Mouse (Mus musculus) layer of hippocampus, postnatal 10 days (tissue): Measurements from ENCODE around the gene P3h1. TPM values are rescaled to one million over a fixed set of nuclear protein-coding genes. Genes with fewer than 3 reads are reported as not detected.

Source experiments
- DNase-seq, 2 experiments: peaks; one replicate each; pipeline ENCODE4 v3.0.0; 2021; ENCODE audit warnings: low spot score in 2 of 2
- long read RNA-seq: library from polyadenylated mRNA; stranded (forward); transcript quantifications from one replicate; pipeline ENCODE4 v2.0.0, GENCODE M21; 2023
- total RNA-seq, 2 experiments: library from RNA; stranded (reverse); gene quantifications; 2 replicates each; pipeline ENCODE4 v1.2.3; 2021

The P3h1 gene
- 10 to 100 TPM in 1 of 2 experiments, 1 to 10 TPM in 1; 10.0 to 10.3 TPM for total RNA-seq
- long read RNA-seq, transcript P3h1-204 (15 exons, 3,188 nt): major isoform, 9 of 12 reads
- long read RNA-seq, partial matches to known transcripts: 1 of 12 reads
- long read RNA-seq, other reads (novel, unspliced or antisense): 2 of 12 reads

DNA sequence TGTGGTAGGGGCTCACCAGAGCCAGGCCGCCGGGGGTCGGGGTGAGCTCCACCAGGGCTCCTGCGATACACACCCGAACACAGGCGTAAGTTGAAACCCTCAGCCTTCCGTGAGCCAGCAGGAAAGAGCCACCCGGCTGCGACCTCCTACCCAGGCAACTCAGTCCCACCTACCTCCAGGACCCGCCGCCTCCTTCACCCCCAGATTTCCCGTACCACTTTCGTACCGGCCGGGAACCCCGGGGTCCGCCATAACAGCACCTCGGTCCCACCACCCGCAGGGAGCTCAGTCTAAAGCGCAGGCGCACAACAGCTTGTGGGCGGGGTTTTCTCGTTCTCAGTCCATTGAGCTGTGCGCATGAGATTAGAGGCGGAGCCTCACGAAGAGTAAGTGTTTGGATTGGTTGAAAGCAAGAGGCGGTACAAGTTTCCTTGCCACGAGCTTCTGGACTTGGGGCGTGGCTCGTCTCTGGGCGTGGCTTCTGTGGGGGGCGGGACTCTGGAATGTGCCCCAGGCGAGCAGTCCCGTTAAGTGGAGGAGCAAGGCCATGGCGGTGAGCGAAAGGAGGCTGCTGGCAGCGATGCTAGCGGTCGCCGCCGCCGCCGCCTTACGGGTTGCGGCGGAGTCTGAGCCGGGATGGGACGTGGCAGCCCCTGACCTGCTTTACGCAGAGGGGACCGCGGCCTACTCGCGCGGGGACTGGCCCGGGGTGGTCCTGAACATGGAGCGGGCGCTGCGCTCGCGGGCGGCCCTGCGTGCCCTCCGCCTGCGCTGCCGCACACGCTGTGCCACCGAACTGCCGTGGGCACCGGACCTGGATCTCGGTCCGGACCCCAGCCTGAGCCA, at the start of gene P3h1, which contains the start of gene AU022252:
TSS of gene P3h1 (plus strand) at position 506 of the 846 bp plus-strand sequence.
TSS of gene AU022252 (minus strand) at position 303 of the 846 bp plus-strand sequence.
- DNase-seq: peak; percentile 97 to 99

DNA sequence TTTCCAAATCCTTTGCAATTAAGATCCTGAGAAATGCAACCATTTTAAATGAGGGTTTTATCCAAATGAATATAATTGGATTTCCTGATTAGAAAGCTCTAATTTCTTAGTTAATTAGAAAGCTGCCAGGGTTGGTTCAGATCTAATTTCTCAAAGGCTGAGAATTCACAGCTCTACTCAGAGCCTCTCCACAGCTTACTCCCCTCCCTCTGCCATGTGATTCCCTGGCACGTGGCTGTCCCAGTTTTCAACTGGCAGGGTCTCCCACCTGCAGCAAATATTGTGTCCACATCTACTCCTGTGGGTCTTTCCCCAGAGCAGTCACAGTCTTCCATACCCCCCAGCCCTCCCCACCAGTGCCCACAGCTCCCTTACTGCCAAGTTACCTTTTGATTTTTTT, 49.2 kb upstream of the P3h1 start:
- DNase-seq: no peak

DNA sequence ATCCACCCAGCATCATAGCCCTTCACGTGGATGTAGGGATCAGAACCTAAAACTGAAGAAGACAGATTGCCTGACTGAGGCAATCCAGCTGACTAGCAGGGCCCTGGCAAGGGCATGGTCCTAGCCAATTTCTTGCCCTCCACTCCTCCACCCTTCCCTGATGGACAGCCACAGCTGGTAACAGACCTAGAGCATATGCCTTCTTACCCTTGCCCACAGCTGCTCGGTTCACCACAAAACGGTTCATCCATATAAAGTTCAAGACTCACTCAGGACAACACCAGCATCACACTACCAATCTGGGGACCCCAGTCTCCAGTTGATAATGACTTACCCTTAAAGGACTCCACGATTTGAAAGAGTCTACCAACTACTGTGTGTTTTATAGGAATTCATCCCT, 46.9 kb upstream of the P3h1 start:
- no peak for DNase-seq

DNA sequence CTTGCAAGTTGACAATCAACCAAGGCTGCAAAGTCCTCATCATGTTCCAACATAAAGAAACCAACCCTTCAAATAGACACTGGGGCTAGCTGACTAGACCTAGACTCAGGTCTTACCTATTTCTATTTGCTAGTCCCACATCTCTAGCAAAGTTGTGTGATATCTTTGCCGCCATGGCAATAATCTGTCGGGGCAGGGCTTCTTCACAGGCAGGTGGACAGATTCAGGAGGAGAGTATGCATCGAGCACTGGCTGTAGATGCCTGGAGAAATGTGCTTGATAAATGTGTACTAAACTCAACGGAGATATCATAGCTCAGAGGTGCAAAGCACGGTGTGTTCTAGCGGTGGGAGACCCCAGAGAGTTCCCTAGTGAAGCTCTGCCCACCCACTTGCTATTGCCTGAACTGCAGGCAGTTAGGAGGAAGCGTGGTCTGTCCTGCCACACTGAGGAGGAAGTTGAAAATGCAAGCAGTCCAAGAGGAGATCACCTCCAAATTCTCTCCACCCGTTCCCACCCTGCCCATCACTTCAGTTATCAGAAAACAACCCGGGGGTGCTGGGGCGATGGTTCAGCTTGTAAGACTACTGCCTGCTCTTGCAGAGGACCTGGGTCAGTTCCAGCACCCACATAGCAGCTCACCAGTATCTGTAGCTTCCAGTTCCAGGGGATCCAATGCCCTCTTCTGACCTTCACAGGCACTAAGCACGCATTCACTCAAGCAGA, 44.5 kb upstream of the P3h1 start:
- peak in 1 of 2 experiments; percentile 34 for DNase-seq

DNA sequence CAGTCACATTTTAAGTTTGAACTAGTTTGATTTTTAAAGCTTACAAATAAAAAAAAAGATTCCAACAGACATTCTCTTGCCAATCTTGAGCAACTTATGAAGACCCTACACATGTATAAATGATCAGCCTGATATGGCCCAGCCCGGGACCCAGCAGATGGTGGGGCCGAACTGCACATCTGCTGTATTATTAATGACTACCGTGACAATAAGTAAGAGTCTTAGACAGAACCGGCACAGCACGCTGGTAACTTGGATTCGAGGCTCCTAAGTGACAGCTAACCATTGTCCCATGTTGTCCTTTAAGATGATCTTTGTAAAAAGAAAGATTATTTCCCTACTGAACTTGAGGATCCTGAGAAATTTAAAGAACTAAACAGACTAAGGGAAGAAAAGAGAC, 43.3 kb upstream of the P3h1 start:
- no peak for DNase-seq

DNA sequence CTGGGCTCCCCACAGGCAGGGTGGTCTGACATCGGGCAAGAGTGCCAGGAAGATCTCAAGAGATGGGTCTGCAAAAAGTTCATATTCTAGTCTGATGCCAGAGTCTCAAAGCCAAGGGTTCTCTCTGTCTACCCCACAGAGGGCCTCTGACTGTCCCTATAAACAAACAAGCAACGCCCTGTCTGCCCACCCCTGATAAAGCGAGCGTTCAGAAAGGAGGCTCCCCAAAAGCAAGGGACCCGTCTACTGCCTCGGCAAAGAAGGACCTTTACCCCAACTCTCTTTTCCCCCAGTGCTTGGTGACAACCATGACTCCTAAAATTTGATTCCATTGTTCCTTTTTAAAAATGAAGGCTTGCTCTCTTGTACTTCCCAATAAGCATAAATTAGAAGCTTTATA, 42.9 kb upstream of the P3h1 start, which contains the start of gene Ermap:
TSS of gene Ermap (minus strand) at position 148 of the 400 bp plus-strand sequence.
- no peak for DNase-seq

DNA sequence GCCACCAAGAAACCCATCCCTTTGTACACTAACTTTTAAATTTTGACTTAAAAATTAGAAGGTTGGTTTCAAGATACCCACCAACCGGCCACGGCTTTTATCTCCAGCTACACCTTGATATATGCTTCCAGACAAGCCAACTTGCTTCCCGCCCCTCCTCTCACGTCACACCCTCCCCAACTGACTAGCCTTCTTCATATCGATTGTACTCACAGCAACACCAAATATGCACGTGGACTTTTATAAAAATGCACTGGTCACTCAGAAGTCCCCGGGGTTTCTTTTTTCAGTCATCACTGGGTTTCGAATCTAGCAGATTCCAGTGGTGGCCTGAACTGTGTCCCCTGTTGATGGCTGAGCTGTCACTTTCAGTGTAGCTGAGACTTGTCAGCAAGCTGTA, 42.1 kb upstream of the P3h1 start:
- DNase-seq: no peak

DNA sequence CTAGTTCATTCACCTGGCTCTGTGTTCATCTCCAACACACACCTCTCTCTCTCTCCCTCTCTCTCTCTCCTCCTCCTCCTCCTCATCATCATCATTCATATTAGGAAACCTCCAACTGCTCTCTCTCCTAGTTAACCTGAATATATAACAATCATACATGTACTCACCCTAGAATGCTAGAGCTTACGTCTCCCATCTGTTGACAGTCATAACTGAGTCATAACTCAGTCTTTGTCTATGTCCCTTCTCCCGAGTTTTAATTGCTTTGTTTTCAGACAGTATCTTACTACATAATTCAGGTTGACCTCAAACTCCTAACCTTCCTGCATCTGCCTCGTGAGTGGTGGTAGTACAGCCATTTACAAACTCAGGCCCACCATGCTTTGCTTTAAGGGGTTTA, 41.4 kb upstream of the P3h1 start:
- DNase-seq: no peak

DNA sequence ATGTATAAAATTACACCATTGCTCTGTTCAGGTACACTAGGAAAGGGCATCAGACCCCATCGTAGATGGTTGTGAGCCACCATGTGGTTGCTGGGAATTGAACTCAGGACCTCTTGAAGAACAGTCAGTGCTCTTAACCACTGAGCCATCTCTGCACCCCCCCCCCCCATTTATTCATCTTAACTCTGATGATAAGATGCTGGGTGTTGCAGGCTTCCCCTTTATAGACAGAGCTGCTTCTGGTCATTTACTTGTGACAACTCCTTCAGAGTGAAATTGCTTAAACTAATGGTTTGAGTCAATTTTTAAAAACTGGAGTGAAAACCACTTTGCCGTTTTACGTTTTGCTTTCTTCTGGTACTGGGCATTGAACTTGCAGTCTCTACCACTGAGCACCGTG, 40.0 kb upstream of the P3h1 start:
- DNase-seq: no peak

DNA sequence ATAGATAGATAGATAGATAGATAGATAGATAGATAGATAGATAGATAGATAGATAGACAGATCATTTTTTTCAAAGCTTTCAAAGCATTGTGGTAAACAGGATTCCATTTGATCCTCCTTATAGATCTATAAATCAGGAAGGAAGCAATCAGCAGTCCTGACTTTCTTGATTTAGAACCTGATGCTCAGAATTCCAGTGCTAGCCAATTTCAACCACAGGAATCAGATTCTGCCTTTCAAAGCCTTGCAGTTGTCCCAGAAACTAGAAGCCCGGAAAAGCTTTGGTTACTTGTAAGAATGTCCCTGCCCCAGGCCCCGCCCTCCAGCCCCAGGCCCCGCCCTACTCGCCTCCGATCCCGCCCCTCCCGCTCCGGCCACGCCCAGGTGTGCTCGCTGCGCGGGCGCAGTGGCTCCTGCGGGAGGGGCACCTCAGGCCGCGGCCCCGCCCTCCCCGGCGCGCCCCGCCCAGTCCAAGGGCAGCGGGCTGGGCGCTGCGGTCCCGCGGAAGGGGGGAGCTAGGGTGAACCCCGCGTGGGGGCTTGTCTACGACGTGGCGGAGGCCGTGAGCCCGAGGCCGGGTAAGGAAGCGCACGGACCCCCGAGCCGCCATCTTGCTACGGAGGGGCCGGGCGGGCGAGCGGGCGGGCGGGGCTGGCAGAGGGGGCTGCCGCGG, 37.7 kb upstream of the P3h1 start, which contains the start of gene Svbp:
TSS of gene Svbp (plus strand) at position 398 of the 673 bp plus-strand sequence.
- DNase-seq: peak; percentile 85 to 89

DNA sequence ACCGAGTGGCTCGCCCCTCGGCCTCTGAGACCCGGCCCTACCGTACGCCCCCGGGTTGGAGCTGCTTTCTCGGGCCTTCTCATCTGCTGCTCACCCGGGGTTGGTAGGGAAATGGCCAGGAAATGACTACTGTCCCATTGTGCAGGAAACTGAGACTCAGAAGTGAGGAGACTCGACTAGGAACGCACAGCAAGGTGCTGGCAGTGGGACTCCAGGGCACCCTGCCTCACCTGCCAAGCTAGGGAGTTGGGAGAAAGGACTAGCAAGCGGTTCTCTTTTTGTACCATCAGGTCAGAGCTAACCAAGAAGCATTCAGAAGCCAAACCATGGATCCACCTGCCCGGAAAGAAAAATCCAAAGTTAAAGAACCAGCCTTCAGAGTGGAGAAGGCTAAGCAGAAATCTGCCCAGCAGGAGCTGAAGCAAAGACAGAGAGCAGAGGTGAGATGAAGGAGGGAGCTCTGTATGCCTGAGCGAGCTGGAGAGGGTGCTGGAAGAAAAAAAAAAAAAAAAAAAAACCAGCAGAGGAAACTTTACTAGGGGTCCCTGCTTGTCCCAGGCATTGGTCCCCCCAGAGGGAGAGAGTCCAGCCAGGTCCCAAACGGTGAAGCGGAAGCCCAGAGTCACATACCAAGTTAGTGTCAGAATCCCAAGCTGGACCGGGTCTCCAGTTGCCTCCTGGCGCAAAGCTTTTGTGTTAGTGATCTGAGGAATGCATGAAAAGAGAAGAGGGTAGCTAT, 37.0 kb upstream of the P3h1 start:
- DNase-seq: no peak

DNA sequence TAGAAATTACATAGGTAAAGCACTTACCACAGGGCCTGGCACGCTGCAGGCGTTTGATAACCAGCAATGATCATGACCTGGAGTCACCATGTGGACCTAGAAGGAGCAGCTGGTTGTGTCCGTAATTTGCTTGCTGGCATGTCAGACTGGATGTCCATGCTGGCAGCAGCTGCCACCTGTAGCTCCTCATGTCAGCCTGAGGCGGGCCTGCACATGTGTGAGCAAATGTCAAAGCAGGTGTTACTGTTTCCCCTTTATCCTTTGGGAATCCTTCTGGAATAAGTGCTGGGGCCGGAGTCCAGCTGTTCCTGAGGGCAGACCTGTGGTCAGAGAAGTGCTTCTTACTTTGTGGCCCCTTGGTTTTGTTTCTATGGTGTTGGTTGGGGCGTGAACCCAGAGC, 34.6 kb upstream of the P3h1 start:
- DNase-seq: no peak

DNA sequence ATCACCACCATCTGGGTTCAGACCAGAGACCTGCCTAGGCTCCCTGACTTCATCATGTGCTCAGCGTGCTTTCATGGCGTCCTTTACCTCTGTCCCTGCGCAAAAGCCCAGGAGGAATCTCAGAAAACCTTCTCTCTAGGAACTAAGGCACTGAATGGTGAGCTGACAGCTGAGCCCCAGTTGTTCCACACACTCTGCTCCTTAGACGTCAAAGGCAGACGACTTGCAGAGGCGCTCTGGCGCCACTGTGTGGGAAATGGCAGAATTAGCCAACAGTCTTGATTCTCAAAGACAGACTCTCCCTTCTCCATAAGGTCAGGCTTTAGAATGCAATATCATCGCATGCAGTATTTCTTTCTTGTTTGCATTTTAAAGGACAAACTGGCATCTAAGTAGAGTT, 28.0 kb upstream of the P3h1 start:
- peak; percentile 62 to 72 for DNase-seq

DNA sequence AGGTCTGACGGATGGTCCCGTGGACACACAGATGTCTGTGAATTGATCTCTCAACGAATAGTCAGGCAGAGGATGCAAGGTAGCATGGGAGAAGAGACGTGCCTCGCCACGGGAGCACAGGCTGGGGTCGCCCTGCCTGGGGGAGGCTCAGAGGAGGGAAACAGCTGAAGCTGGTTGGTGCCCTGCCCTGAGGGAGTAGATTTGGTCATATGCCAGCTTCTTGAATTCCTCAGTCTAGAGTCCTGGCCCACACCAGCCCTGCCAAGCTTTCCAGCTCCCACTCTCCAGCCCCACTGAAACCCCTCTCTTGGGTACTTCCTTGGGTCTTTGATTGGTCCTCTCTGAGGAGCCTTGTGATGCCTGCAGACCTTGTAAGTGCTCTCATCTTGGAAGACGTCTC, 16.0 kb upstream of the P3h1 start:
- DNase-seq: no peak

DNA sequence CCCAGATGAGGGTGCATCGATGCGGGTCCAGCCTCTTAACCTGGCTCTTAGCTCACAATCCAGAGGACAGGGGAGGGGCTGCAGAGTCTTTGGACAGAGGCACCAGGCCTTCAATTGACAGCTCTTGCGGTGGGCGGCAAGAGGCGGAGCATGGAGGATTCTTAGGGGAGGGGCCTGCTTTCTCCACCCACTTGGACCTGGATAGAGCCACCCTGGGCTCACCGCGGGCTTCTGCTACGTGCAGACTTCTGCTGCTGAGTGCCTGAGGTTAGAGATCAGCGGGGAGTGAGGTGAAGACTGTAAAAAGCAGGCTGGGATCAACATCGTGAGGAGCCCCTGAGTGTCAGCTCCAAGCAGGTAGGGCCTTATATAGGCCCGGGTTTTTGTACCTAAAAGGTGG, 14.5 kb upstream of the P3h1 start, which contains the start of gene Tmem269:
TSS of gene Tmem269 (minus strand) at position 49 of the 400 bp plus-strand sequence.
- no peak for DNase-seq

DNA sequence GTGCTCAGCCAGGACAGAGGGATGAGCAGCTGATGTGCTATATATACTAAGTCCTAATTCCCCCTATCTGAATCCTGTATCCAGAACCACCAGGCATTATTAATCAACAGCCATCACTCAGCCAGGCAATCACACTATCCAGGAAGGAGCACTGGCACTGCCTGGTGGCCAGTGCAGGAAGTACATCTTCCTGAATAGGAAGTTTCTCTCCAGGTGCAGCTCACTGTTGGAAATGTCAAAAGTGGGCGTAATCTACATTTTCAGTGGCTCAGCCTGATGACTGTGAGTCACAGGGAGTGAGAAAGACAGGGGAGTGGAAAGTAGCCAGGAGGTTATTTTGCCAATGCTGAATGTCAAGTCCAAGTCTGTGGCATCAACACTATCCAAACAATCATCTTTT, 9.0 kb upstream of the P3h1 start:
- DNase-seq: peak; percentile 42 to 48

DNA sequence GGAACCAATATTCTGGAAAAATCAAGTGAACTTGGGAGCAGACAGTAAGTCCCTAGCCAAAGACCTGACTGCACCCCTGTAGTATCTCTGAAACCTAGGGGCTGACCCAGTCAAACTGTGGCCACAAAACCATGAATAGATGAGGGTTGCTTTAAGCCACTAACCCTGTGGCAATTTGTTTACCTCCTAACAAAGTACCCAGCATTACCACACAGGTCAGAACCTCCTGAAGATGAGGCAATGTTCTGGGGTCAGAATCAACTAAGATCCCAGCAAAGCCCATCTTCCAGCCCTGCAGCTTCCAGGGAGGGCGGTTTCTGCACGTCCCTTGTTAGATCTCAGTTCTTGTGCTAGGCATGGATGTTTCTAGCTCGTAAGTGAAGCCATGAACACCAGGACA, 8.2 kb upstream of the P3h1 start:
- no peak for DNase-seq

DNA sequence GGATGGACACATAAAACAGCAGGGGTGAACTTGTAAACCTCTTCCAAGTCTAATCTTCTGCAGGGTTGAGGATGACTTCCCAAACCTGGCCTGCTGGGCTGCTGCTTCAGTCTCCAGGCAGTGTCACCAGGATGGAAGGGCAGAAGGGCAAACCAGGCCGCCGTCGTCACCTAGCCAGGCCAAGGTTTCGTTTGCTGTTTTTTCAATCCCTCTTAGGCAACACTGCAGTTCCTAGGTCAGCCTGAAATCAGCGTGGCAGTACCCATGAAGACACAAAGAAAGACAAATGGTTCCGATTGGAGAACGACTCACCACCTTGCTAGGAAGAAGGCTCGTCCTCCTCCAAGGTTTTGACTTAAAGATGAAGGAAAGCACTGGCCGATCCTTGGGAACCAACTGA, 7.0 kb upstream of the P3h1 start:
- DNase-seq: no peak

DNA sequence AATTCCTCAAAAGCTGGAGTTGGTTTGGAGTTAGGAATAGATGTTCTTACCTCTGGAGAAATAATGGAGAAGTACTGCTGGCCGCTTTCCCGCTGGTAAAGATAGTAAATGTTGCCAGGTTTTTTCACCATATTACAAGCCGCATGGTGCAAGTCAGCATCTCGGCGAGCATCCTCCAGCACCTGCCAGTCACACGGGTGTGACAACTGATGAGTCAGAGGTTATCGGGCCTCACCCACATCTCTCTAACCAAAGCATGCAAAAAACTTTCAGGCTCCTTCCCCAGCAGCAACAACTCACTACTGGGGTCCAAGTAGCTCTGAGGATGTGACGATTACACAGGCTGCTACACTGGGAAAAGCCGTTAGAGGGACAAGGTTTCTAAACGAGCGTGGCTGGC, 6.0 kb upstream of the P3h1 start:
- no peak for DNase-seq

DNA sequence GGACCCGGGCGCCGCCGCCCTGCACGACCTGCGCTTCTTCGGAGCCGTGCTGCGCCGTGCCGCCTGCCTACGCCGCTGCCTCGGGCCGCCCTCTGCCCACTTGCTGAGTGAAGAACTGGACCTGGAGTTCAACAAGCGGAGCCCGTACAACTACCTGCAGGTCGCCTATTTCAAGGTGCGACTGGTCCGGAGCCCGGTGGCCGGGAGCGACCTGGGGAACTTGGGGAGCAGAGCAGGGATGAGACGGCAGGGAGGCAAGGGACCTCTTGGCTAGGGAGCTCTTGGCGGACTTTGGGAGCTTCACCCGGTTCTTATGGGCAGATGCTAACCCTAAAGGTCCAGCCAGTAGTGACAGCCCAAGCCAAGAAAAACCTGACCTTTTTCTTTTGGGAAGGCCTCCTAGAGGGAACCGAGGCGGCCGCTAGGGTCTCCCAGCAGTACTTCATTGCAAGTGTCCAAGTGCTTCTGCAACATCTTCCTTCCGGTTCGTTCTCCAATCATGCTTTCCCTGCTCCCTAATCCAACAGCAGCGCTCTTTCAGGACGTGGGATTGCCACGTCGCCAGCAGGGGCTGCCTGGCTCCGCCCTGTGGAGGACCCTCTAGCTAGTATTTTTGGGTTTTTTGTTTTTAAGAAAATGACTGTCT, 664 bp downstream of the P3h1 start:
- peak; percentile 60 to 63 for DNase-seq
